In genomic region chr17:70853436-70853905, GRCm38 (mm10) we compare ENCODE assay signal across 8 mouse cellular contexts. TPM values are rescaled to one million over a fixed set of nuclear protein-coding genes. Genes with fewer than 3 reads are reported as not detected.
A peak's percentile ranks its signal among the peaks of the same experiment; 100 is the strongest.
DNase-seq lines count a peak whose midpoint lies in the region; ATAC-seq lines count a peak whose summit lies in the region.

Gene Tgif1, minus strand, starts transcription at chr17:70853546.

- H3K4me2 ChIP-seq in heart, embryonic 12.5 days = peak within 1 kb of the TSS; percentile 98

- H3K9ac ChIP-seq in heart, embryonic 12.5 days = peak within 1 kb of the TSS; percentile 86

- peaks cover 48% of the 10 kb centered on the region for H3K79me2 ChIP-seq in macrophage (ENCODE audit: inconsistent target)

- under 1% methylated on average over 29 of the region's 29 CpGs for WGBS in heart, embryonic 12.5 days
- WGBS in macrophage (ENCODE audit: missing documents) = 0% methylated on average over 29 of the region's 29 CpGs

- no peaks in the 10 kb centered on the region for H3K9me3 ChIP-seq in heart, embryonic 12.5 days (replicated peaks)

- H3K4me3 ChIP-seq in heart, embryonic 12.5 days = peak within 1 kb of the TSS; percentile 78
- H3K4me3 ChIP-seq in macrophage (ENCODE audit: inconsistent target) = peak within 1 kb of the TSS; percentile 77

- ATAC-seq in heart, embryonic 12.5 days (ENCODE audit: insufficient number of reproducible peaks, low FRiP score) = peak; percentile 26; the same call in 1 of the 2 replicates

- H3K27ac ChIP-seq in heart, embryonic 12.5 days (ENCODE audit: poor library complexity, severe bottlenecking) = peak within 1 kb of the TSS; percentile 90
- H3K27ac ChIP-seq in macrophage = peak within 1 kb of the TSS; percentile 98

- peak; percentile 35 for DNase-seq in urinary bladder, postnatal 25 days (ENCODE audit: low spot score)
- no peak for DNase-seq in urinary bladder, postnatal 36 days (ENCODE audit: low spot score in 2 of 2)
- DNase-seq in embryo, embryonic 11 days = peak; percentile 89
- DNase-seq in kidney, postnatal 10 days = peak; percentile 85
- peak; percentile 25 to 66 for DNase-seq in spleen, postnatal 10 days (ENCODE audit: low spot score in 2 of 2)
- DNase-seq in layer of hippocampus, adult 11-12 months (ENCODE audit: low spot score) = no peak

- no peaks in the 10 kb centered on the region for H3K36me3 ChIP-seq in heart, embryonic 12.5 days
- no peaks in the 10 kb centered on the region for H3K36me3 ChIP-seq in macrophage (ENCODE audit: inconsistent target)

- H3K27me3 ChIP-seq in heart, embryonic 12.5 days (replicated peaks) = no peaks in the 10 kb centered on the region

- peaks cover 9% of the 10 kb centered on the region for H3K4me1 ChIP-seq in heart, embryonic 12.5 days (replicated peaks)

RNA-seq across cellular contexts. Expression of gene Tgif1, which starts in this region (rescaled TPM):
- polyA plus RNA-seq in heart, embryonic 12.5 days (2016; fragmentation: Nextera tagmentation; extraction: Ambion mirVana) = 35.8 and 38.6 TPM in 2 replicates
- 1,000 to 10,000 TPM in 1 of 26 experiments, 100 to 1,000 TPM in 25; 155 to 1,067 (median 440) TPM for total RNA-seq in macrophage (2018; cell fraction: chromatin; rRNA removed)
- total RNA-seq in macrophage (2018; cell fraction: cytosol; rRNA removed) = 100 to 1,000 TPM in 18 of 26 experiments, 10 to 100 TPM in 8; 49.4 to 328 (median 151) TPM
- 1,000 to 10,000 TPM in 4 of 26 experiments, 100 to 1,000 TPM in 22; 178 to 1,168 (median 515) TPM for total RNA-seq in macrophage (2018; cell fraction: nucleus; rRNA removed)
- polyA plus RNA-seq in macrophage (2018) = 68.9 to 96.0 TPM (median 82.3 TPM) in 3 replicates

Comparison
In these comparisons a context has a peak if more than half of its experiments do, and no peak if none do; other contexts are left out.
1. DNase-seq: peak in urinary bladder, postnatal 25 days (single experiment), embryo, embryonic 11 days (single experiment), kidney, postnatal 10 days (single experiment) and spleen, postnatal 10 days (2 of 2); none in urinary bladder, postnatal 36 days (0 of 2) and layer of hippocampus, adult 11-12 months (single experiment).